In the genomic region with DNA sequence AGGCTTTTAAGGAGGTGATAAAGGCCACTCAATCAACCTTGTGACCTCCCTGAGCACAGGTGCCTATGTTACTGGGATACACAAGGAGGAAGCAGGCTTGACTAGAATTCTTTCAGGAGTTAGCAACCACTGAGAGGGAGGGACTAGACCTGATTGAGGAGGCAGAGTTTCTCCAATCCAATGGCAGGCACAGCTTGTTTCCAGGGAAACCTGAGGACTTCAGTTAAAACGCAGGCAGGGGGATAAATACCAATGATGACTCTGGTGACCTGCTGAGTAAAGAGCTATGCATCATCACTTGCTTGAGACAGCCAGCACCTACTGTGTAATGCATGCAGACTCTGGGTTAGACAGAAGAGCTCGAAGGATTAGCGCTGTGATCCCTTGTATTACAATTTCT, we compare ENCODE assay signal across 28 mouse cellular contexts.
DNase-seq lines count a peak whose midpoint lies in the region; ATAC-seq lines count a peak whose summit lies in the region.
"Had no signal": no experiment of that assay in that cellular context is flagged by ENCODE, and none has a peak within 500 bp of the region (broad histone marks: within the 10 kb centered on the region; RNA-seq: fewer than 3 reads in every experiment).

No protein-coding gene starts in this region.

- H3K4me2 ChIP-seq in forebrain, embryonic 14.5 days (ENCODE audit: low read length): no peak overlapping the region
- H3K4me2 ChIP-seq in forebrain, embryonic 15.5 days (replicated peaks): no peak overlapping the region
- H3K4me2 ChIP-seq in neural tube, embryonic 12.5 days (replicated peaks): no peak overlapping the region
- H3K4me2 ChIP-seq in neural tube, embryonic 15.5 days: no peak overlapping the region
- H3K4me2 ChIP-seq: limb, embryonic 13.5 days; liver, embryonic 12.5 days; neural tube, embryonic 13.5 days; stomach, embryonic 15.5 days had no signal

- no peak for ATAC-seq in forebrain, embryonic 14.5 days
- ATAC-seq in forebrain, embryonic 15.5 days (replicated peaks): no peak; the same call in 1 of the 2 replicates
- ATAC-seq in neural tube, embryonic 12.5 days (ENCODE audit: low FRiP score, low read depth): 0 out of 2 replicates have a peak, but pooled peaks have one; percentile 13
- ATAC-seq in neural tube, embryonic 15.5 days (ENCODE audit: low FRiP score): no peak
- ATAC-seq: intestine, postnatal 0 days; liver, embryonic 12.5 days; Patski had no signal

- H3K36me3 ChIP-seq in forebrain, embryonic 14.5 days (ENCODE audit: control insufficient read depth, insufficient read depth, low read length): no peaks in the 10 kb centered on the region
- no peaks in the 10 kb centered on the region for H3K36me3 ChIP-seq in forebrain, embryonic 15.5 days
- no peaks in the 10 kb centered on the region for H3K36me3 ChIP-seq in neural tube, embryonic 12.5 days
- H3K36me3 ChIP-seq in neural tube, embryonic 15.5 days: no peaks in the 10 kb centered on the region
- H3K36me3 ChIP-seq: G1E; heart, embryonic 10.5 days; liver, embryonic 12.5 days; neural tube, embryonic 13.5 days; stomach, embryonic 15.5 days had no signal

- H3K27me3 ChIP-seq in forebrain, embryonic 14.5 days (replicated peaks; ENCODE audit: control insufficient read depth, insufficient read depth, low read length): no peaks in the 10 kb centered on the region
- H3K27me3 ChIP-seq in forebrain, embryonic 15.5 days: no peaks in the 10 kb centered on the region
- no peaks in the 10 kb centered on the region for H3K27me3 ChIP-seq in neural tube, embryonic 12.5 days (replicated peaks)
- no peaks in the 10 kb centered on the region for H3K27me3 ChIP-seq in neural tube, embryonic 15.5 days (replicated peaks)
- H3K27me3 ChIP-seq: limb, embryonic 13.5 days; liver, embryonic 12.5 days; neural tube, embryonic 13.5 days; Patski; stomach, embryonic 15.5 days had no signal

- no peak overlapping the region for H3K9ac ChIP-seq in forebrain, embryonic 14.5 days (ENCODE audit: low read length)
- no peak overlapping the region for H3K9ac ChIP-seq in forebrain, embryonic 15.5 days (replicated peaks)
- no peak overlapping the region for H3K9ac ChIP-seq in neural tube, embryonic 12.5 days
- H3K9ac ChIP-seq in neural tube, embryonic 15.5 days (replicated peaks): no peak overlapping the region
- H3K9ac ChIP-seq: limb, embryonic 13.5 days; liver, embryonic 12.5 days; neural tube, embryonic 13.5 days; stomach, embryonic 15.5 days had no signal

- DNase-seq in forebrain, embryonic 14.5 days (ENCODE audit: low spot score): peak; percentile 16
- peak; percentile 59 for DNase-seq in mesoderm, embryonic 11.5 days (ENCODE audit: low read depth, low spot score)
- no peak for DNase-seq in cerebellum, postnatal 4 days (ENCODE audit: low spot score in 2 of 2)
- no peak for DNase-seq in frontal cortex, postnatal 36 days (ENCODE audit: low spot score in 2 of 2)
- DNase-seq in left cerebral cortex, adult 8-10 months (ENCODE audit: low spot score in 2 of 2): no peak
- DNase-seq: adrenal gland, adult 2 months; cerebellum, adult 18-20 months; cerebellum, postnatal 25 days; heart, postnatal 4 days; kidney, postnatal 25 days; layer of hippocampus, postnatal 36 days; lung, adult 18-20 months; lung, postnatal 10 days; right cerebral cortex, adult 18-20 months; right cerebral cortex, postnatal 4 days; thymus, postnatal 25 days had no signal

- WGBS in forebrain, embryonic 14.5 days: 51% methylated on average over 3 of the region's 3 CpGs
- WGBS in forebrain, embryonic 15.5 days: 43% methylated on average over 3 of the region's 3 CpGs
- WGBS in neural tube, embryonic 12.5 days: 29% methylated on average over 3 of the region's 3 CpGs
- WGBS in neural tube, embryonic 15.5 days: 29% methylated on average over 3 of the region's 3 CpGs

- no peak overlapping the region for H3K4me3 ChIP-seq in forebrain, embryonic 14.5 days (ENCODE audit: low read depth, low read length)
- H3K4me3 ChIP-seq in forebrain, embryonic 15.5 days: no peak overlapping the region
- H3K4me3 ChIP-seq in neural tube, embryonic 12.5 days: no peak overlapping the region
- H3K4me3 ChIP-seq in neural tube, embryonic 15.5 days (replicated peaks): no peak overlapping the region
- H3K4me3 ChIP-seq: heart, embryonic 10.5 days; layer of hippocampus, adult 2 months; limb, embryonic 13.5 days; liver, embryonic 12.5 days; neural tube, embryonic 13.5 days; stomach, embryonic 15.5 days had no signal

- no peaks in the 10 kb centered on the region for H3K9me3 ChIP-seq in forebrain, embryonic 14.5 days (replicated peaks; ENCODE audit: control insufficient read depth, low read length)
- H3K9me3 ChIP-seq in forebrain, embryonic 15.5 days: no peaks in the 10 kb centered on the region
- H3K9me3 ChIP-seq in neural tube, embryonic 12.5 days: no peaks in the 10 kb centered on the region
- H3K9me3 ChIP-seq in neural tube, embryonic 15.5 days (replicated peaks): no peaks in the 10 kb centered on the region
- H3K9me3 ChIP-seq: G1E; heart, embryonic 10.5 days; limb, embryonic 13.5 days; liver, embryonic 12.5 days; neural tube, embryonic 13.5 days; stomach, embryonic 15.5 days had no signal

- no peak overlapping the region for H3K27ac ChIP-seq in forebrain, embryonic 14.5 days (ENCODE audit: low read depth, low read length)
- H3K27ac ChIP-seq in forebrain, embryonic 15.5 days (replicated peaks): no peak overlapping the region
- H3K27ac ChIP-seq in neural tube, embryonic 12.5 days: no peak overlapping the region
- no peak overlapping the region for H3K27ac ChIP-seq in neural tube, embryonic 15.5 days (replicated peaks)
- H3K27ac ChIP-seq: heart, embryonic 10.5 days; layer of hippocampus, adult 2 months; limb, embryonic 13.5 days; liver, embryonic 12.5 days; neural tube, embryonic 13.5 days; stomach, embryonic 15.5 days had no signal

- H3K4me1 ChIP-seq in forebrain, embryonic 14.5 days (ENCODE audit: control insufficient read depth, insufficient read depth, low read length): no peaks in the 10 kb centered on the region
- no peaks in the 10 kb centered on the region for H3K4me1 ChIP-seq in forebrain, embryonic 15.5 days
- H3K4me1 ChIP-seq in neural tube, embryonic 12.5 days: no peaks in the 10 kb centered on the region
- peaks cover under 1% of the 10 kb centered on the region; the same call in 1 of the 2 replicates for H3K4me1 ChIP-seq in neural tube, embryonic 15.5 days
- H3K4me1 ChIP-seq: liver, embryonic 12.5 days; neural tube, embryonic 13.5 days; stomach, embryonic 15.5 days had no signal

Comparison
In these comparisons a context has a peak if more than half of its experiments do, and no peak if none do; other contexts are left out.
1. DNase-seq: peak in forebrain, embryonic 14.5 days (single experiment) and mesoderm, embryonic 11.5 days (single experiment); none in cerebellum, postnatal 4 days (0 of 2), frontal cortex, postnatal 36 days (0 of 2) and left cerebral cortex, adult 8-10 months (0 of 2).